Mouse (Mus musculus) cerebellum, adult 2 months (tissue): Measurements from ENCODE around the gene Gtf3c1. TPM values are rescaled to one million over a fixed set of nuclear protein-coding genes. Genes with fewer than 3 reads are reported as not detected.

ENCODE experiments used
- DNase-seq, 2 experiments: peaks; one replicate each; pipeline ENCODE4 v3.0.0; 2021
- H3K27ac ChIP-seq: fragments of 200-500 bp; 2 replicates; pipeline ENCODE4 v1.5.1; 2012; ENCODE audit warnings: low read length, control low read depth, inconsistent platforms; ENCODE audit not compliant: insufficient read depth
- H3K27me3 ChIP-seq: fragments of 200-500 bp; 2 replicates; pipeline ENCODE4 v1.6.1; 2012; ENCODE audit warnings: inconsistent platforms, mild to moderate bottlenecking, low read length, moderate library complexity; ENCODE audit not compliant: control insufficient read depth, insufficient read depth
- H3K4me1 ChIP-seq: fragments of 200-500 bp; 2 replicates; pipeline ENCODE4 v1.6.1; 2011; ENCODE audit warnings: low read length; ENCODE audit not compliant: control insufficient read depth, insufficient read depth
- H3K4me3 ChIP-seq: fragments of 200-500 bp; replicated peaks from 2 replicates; pipeline ENCODE3; 2011; ENCODE audit warnings: mild to moderate bottlenecking, low read depth, low read length, control low read depth; ENCODE audit not compliant: insufficient read depth
- CTCF ChIP-seq: fragments of 200-500 bp; IDR thresholded peaks from 2 replicates; pipeline ENCODE4 v1.5.1; 2011; ENCODE audit warnings: low read depth, mild to moderate bottlenecking, control low read depth, low read length, moderate library complexity, borderline replicate concordance; ENCODE audit not compliant: insufficient read depth
- POLR2A ChIP-seq: fragments of 200-500 bp; IDR thresholded peaks from 2 replicates; pipeline ENCODE4 v1.6.1; 2011; ENCODE audit warnings: low read length, control low read depth, borderline replicate concordance; ENCODE audit not compliant: insufficient read depth
- WGBS: fragments of 180-500 bp; shearing (Covaris S2); methylation state at CpG from one replicate; pipeline ENCODE4 v1.1.7; 2018; 5-methylcytosine and 5-hydroxymethylcytosine counted together
- polyA plus RNA-seq: library from polyadenylated mRNA; depleted of rRNA; stranded (reverse); fragments of >200 nt; gene quantifications from 2 replicates; pipeline ENCODE4 v1.2.3, GENCODE M21; 2012

Gtf3c1 gene
- polyA plus RNA-seq, 1 experiment: 51.7 TPM

- 61% methylated on average over 6 of the region's 6 CpGs for WGBS
- Histone ChIP-seq H3K27ac (no peak overlapping the region), H3K4me1 (no peaks in the 10 kb centered on the region), H3K27me3 (no peaks in the 10 kb centered on the region), H3K4me3 (no peak overlapping the region)
- DNase-seq: no peak
- TF ChIP-seq POLR2A (no peak), CTCF (no peak)
These were observed 100.0 kb downstream of the Gtf3c1 start for GRCm38 (mm10) chr7:125607384-125608182.

- Histone ChIP-seq H3K4me3 (no peak overlapping the region), H3K4me1 (no peaks in the 10 kb centered on the region), H3K27ac (no peak overlapping the region), H3K27me3 (no peaks in the 10 kb centered on the region; the same call in 1 of the 2 replicates)
- TF ChIP-seq CTCF (no peak), POLR2A (no peak)
- WGBS: 72% methylated on average over 2 of the region's 2 CpGs
- DNase-seq: no peak
These were observed 101.1 kb downstream of the Gtf3c1 start for GRCm38 (mm10) chr7:125606265-125607164.

- H3K27me3 ChIP-seq: no peaks in the 10 kb centered on the region; the same call in 1 of the 2 replicates
- no peak for DNase-seq
- TF ChIP-seq POLR2A (no peak), CTCF (no peak)
- no peak overlapping the region for H3K27ac ChIP-seq
- 76% methylated on average over 4 of the region's 4 CpGs for WGBS
- H3K4me3 ChIP-seq: no peak overlapping the region
- H3K4me1 ChIP-seq: no peaks in the 10 kb centered on the region
These were observed 101.8 kb downstream of the Gtf3c1 start for GRCm38 (mm10) chr7:125605725-125606139.

DNA sequence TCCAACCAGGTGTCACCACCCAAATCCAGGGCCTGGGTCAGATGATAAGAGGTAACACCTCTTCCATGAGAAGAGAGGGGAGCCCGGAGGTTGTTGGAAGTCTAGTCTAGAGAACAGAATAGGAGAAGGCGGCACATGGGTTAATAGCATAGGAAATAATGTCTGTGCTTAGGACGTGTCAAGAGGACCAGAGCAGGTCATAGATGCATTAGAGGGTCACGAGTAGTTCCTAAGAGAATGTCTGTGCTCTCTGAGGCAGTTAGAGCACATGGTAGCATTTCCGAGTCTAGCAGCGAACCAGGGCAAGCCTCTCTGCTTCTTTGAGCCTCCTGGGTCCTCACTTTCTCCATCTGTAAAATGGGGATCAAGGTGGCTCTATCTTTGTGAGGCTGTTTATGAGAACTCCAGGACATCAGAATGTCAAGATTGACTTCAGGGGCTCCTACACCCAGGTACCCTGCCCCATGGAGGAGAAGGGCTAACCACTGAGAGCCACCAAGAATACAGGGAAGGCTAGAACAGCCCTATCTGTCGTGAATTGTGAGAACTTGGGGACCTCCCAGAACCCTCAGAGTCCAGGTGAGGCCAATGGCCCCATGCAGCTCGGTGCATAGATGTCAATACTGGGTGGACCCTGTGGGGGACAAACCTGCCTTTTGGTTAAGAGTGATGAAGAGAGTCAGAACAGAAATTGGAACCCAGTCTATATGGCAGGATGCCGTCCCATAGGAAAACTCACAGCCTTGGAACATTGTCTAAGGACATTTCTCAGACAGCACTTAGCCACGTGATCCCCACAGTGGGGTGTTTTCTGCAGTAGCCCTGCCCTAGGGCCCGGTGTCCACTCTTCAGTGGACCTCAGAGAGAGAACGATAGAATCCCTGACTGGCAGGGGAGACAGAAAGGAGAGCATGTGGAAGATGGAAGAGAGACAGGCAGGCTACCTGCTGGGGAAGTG lies 102.9 kb downstream of the Gtf3c1 start:
- no peak overlapping the region for H3K27ac ChIP-seq
- no peaks in the 10 kb centered on the region; the same call in 1 of the 2 replicates for H3K27me3 ChIP-seq
- H3K4me1 ChIP-seq: no peaks in the 10 kb centered on the region
- no peak for DNase-seq
- no peak overlapping the region for H3K4me3 ChIP-seq
- TF ChIP-seq CTCF: no peak
- TF ChIP-seq POLR2A: no peak
- 77% methylated on average over 12 of the region's 12 CpGs for WGBS

GRCm38 (mm10) chr7:125603185-125603631 lies 104.4 kb downstream of the Gtf3c1 start, which contains the start of gene Il21r:
Gene Il21r, plus strand, starts transcription at chr7:125603429.
- WGBS: 56% methylated on average over 11 of the region's 11 CpGs

GRCm38 (mm10) chr7:125601821-125602448 lies 105.6 kb downstream of the Gtf3c1 start:
- H3K27me3 ChIP-seq: no peaks in the 10 kb centered on the region; the same call in 1 of the 2 replicates
- H3K4me3 ChIP-seq: no peak overlapping the region
- TF ChIP-seq CTCF: no peak
- no peak for TF ChIP-seq POLR2A
- DNase-seq: no peak
- no peaks in the 10 kb centered on the region for H3K4me1 ChIP-seq
- no peak overlapping the region for H3K27ac ChIP-seq
- 73% methylated on average over 11 of the region's 11 CpGs for WGBS

More at GRCm38 (mm10) chr7:125603185-125603631, 104.4 kb downstream of the Gtf3c1 start, which contains the start of gene Il21r:
- no peak for TF ChIP-seq POLR2A
- TF ChIP-seq CTCF: no peak
- Histone ChIP-seq H3K4me3 (no peak within 1 kb of the TSS), H3K27ac (no peak within 1 kb of the TSS), H3K4me1 (no peaks in the 10 kb centered on the region), H3K27me3 (no peaks in the 10 kb centered on the region; the same call in 1 of the 2 replicates)
- DNase-seq: no peak

GRCm38 (mm10) chr7:125601280-125601670 lies 106.3 kb downstream of the Gtf3c1 start:
- TF ChIP-seq POLR2A: no peak
- no peak for TF ChIP-seq CTCF
- no peak for DNase-seq
- Histone ChIP-seq H3K27ac (no peak overlapping the region), H3K4me1 (no peaks in the 10 kb centered on the region), H3K4me3 (no peak overlapping the region), H3K27me3 (no peaks in the 10 kb centered on the region; the same call in 1 of the 2 replicates)
- 87% methylated on average over 6 of the region's 6 CpGs for WGBS
